Mouse (Mus musculus): Measurements from ENCODE around the gene Rhebl1.

The Rhebl1 gene

GRCm38 (mm10) chr15:98849956-98850600, 44.3 kb downstream of the Rhebl1 start:
- 86% methylated on average over 16 of the region's 16 CpGs for WGBS

- WGBS, result 94% methylated on average over 11 of the region's 11 CpGs
These were observed 45.2 kb downstream of the Rhebl1 start for GRCm38 (mm10) chr15:98849165-98849564.

- 80% methylated on average over 8 of the region's 8 CpGs for WGBS
These were observed 48.2 kb downstream of the Rhebl1 start for GRCm38 (mm10) chr15:98846140-98846539.

DNA sequence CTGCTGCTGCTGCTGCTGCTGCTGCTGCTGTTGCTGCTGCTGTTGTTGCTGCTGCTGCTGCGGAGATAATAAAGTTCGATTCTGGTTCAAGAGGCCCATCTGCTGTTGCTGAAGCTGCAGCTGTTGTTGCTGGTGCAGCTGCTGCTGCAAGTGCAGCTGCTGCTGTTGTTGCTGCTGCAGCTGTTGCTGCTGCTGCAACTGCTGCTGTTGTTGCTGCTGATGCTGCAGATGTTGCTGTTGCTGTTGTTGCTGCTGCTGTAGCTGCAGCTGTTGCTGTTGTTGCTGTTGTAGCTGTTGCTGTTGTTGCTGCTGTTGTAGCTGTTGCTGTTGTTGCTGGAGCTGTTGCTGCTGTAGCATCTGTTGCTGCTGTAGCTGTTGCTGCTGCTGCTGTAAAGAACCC, 49.2 kb downstream of the Rhebl1 start:
- 92% methylated on average over 2 of the region's 2 CpGs for WGBS

DNA sequence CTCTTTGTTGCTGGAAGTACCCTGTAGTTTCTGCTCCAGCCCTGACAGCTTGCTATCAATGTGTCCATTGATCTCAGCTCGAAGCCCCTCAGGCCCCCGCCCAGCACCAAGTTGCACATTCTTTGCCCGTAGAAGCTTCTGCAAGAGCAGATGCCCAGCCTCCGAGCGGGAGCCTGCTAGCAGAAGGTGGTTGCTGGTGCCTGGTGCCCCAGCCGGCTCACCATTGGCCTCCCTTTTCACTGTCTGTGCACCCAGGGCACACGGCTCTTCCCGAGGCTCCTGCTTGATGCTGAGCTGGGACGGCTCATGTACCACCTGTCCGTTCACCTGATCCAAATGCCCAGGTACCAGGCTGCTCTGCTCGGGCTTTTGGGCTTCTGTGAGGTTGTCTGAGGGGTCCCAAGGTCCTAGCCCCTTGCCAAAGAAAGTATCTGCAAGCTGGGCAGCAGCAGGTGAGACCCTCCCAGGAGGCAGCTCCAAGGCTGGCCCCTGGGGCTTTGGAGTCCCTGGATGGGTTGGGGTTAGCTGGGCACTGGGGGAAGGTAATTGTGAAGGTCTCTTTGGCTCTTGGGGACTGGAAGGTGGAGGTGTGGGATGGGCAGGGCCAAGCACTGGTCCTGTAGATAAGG, 50.6 kb downstream of the Rhebl1 start:
- 81% methylated on average over 11 of the region's 11 CpGs for WGBS

- WGBS, result 95% methylated on average over 30 of the region's 30 CpGs
These were observed 54.4 kb downstream of the Rhebl1 start for GRCm38 (mm10) chr15:98839671-98840585.

DNA sequence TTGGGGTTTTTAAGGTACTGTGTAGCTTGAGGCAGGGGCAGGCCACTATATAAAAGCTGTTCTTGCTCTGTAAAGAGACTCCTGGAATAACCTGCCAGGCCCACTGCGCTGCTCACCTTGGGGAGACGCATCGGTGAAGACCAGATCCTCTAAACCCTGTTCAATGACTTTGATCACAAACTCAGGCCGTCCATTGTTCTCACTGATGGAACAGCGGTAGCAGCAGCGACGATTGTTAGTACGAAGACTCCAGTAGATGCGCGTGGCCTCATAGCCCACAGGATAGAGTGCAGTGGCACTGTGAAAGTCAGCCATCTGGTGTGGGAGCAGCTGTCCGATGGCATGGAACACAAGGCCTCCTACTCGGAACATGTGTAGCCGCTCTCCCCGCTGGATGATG, 55.2 kb downstream of the Rhebl1 start:
- WGBS, result 91% methylated on average over 14 of the region's 14 CpGs

GRCm38 (mm10) chr15:98837743-98838103, 56.6 kb downstream of the Rhebl1 start:
- 75% methylated on average over 4 of the region's 4 CpGs for WGBS

- WGBS, result 92% methylated on average over 21 of the region's 21 CpGs
These were observed 57.2 kb downstream of the Rhebl1 start for GRCm38 (mm10) chr15:98837006-98837742.

DNA sequence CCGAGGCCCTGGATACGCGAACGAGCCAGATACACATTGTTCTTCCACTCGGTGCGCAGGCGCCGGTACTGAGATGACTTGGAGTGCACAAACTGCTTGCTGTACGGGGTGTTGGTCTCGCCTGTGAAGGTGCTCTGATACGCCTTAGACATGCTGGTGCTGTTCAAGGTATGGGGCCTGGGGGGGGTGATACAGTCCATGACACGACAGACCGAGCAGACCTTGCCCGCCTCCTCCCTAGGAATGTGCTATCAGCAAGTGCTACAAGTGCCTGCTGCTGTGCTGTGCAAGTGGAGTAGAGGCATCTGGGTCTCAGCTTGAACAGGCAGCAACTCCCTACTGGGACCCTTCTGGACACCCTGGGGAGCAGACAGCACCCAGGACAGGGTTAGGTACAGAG, 59.0 kb downstream of the Rhebl1 start:
- WGBS, result 93% methylated on average over 14 of the region's 14 CpGs

DNA sequence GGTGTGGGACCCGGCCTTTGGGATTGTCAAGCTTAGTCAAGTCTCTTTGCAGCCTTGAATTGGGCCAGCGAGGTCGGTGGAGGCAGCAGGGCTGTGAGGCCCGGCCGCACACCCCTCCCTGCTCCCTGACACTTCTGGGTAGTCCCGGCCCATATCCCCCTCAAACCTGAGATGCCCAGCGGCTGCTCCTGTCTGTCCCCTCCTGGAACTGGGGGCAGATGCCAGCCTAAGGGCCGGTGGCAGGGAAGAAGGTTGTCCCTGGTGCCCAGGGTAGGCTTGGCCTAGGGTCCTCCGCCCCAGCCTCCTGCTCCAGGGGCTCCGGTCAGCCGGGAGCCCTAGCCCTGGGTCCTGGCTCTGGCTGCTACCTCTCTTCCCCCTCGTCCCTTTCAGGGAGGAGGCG, 60.3 kb downstream of the Rhebl1 start:
- 82% methylated on average over 13 of the region's 13 CpGs for WGBS

GRCm38 (mm10) chr15:98833281-98833680, 61.1 kb downstream of the Rhebl1 start:
- WGBS, result 87% methylated on average over 11 of the region's 11 CpGs

- 43% methylated on average over 12 of the region's 12 CpGs for WGBS
These were observed 61.9 kb downstream of the Rhebl1 start for GRCm38 (mm10) chr15:98832161-98833058.

DNA sequence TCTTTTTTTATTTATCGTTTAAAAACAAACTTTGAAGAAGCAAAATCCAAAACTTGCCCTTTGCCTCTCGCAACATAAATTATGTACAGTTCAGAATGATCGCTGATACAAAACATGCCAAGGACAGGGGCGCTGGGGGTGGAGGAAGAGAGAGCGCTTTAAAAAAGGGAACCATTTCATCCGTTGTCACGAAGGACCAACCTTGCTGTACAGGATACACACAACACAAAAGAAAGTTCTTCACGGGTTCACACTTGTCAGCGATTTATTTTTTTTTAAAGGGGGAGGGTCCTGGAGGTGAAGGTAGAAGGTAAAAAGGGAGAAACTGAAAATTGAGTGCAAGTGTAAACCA, 62.7 kb downstream of the Rhebl1 start:
- WGBS, result 4% methylated on average over 9 of the region's 9 CpGs

DNA sequence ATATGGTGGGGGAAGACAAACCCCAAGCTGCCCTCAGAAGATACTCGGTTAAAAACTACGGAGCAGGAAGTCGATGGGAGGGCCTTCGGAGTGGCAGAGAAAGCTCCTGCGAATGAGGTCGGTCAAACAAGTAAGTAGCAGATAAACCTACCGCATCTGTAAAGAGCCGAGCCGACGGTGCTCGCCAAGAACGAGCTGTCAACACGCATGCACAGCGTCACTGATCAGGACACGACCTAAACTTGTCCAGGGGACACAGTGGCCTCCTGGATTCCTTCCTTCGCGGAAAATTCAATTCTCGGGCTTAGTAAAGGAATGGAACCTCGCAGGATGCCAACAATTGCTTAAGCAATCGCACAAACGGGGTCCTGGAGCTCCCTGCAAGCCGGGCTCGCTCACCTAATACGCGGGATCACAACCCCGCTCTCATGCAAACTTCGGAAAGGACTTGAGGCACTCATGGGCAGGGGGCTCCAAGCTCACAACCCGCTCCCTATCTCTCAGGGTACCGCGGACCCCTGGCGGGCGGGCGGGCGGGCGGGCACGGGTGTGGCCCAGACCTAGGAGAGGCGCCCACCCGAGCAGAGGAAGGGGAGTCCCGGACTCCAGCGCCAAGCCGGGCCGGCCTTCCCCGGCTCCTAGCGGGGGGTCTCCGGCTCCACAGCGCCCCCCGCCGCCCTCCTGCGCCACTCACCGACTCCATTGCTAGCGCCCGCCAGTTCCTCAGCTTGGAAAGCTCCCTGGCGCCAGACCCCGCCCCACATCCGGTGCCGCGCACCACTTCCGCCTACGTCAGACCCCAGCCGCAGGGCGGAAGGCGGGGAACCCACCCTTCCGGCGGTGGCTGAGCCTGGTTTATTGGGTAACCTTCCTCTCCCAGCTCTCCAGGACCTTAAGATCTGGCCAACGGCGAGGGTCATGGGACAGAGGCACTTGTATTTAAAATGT, 63.3 kb downstream of the Rhebl1 start, which contains the start of gene Prkag1:
TSS of gene Prkag1 (minus strand) at position 786 of the 948 bp plus-strand sequence.
- WGBS, result under 1% methylated on average over 65 of the region's 66 CpGs
